Mouse (Mus musculus) limb, embryonic 13.5 days (tissue): ENCODE data around the gene Sp1. TPM values are rescaled to one million over a fixed set of nuclear protein-coding genes. Genes with fewer than 3 reads are reported as not detected.

Source experiments
- ATAC-seq: fragments of 200-750 bp; cut with Nextera tagmentation; 2 replicates; pipeline ENCODE4 v1.8.0; 2017; ENCODE audit warnings: low read depth, moderate number of reproducible peaks, moderate TSS enrichment; ENCODE audit not compliant: low FRiP score
- H3K27ac ChIP-seq: fragments of 300-500 bp; sonication (generic); 2 replicates; pipeline ENCODE4 v1.5.1; 2015; ENCODE audit warnings: inconsistent platforms, mild to moderate bottlenecking, moderate library complexity
- H3K27me3 ChIP-seq: fragments of 300-500 bp; sonication (generic); 2 replicates; pipeline ENCODE4 v1.6.1; 2015; ENCODE audit warnings: mild to moderate bottlenecking, inconsistent platforms
- H3K36me3 ChIP-seq: fragments of 300-500 bp; sonication (generic); 2 replicates; pipeline ENCODE4 v1.6.1; 2015; ENCODE audit warnings: inconsistent platforms, mild to moderate bottlenecking, moderate library complexity
- H3K4me1 ChIP-seq: fragments of 300-500 bp; sonication (generic); 2 replicates; pipeline ENCODE4 v1.6.1; 2015; ENCODE audit warnings: inconsistent platforms
- H3K4me2 ChIP-seq: fragments of 300-500 bp; sonication (generic); replicated peaks from 2 replicates; pipeline ENCODE4 v1.6.1; 2015; ENCODE audit warnings: inconsistent platforms, mild to moderate bottlenecking, moderate library complexity
- H3K4me3 ChIP-seq: fragments of 300-500 bp; sonication (generic); 2 replicates; pipeline ENCODE4 v1.5.1; 2015; ENCODE audit warnings: moderate library complexity, mild to moderate bottlenecking, inconsistent platforms
- H3K9ac ChIP-seq: fragments of 300-500 bp; sonication (generic); 2 replicates; pipeline ENCODE4 v1.6.1; 2015; ENCODE audit warnings: mild to moderate bottlenecking, inconsistent platforms
- H3K9me3 ChIP-seq: fragments of 300-500 bp; sonication (generic); 2 replicates; pipeline ENCODE4 v1.6.1; 2016; ENCODE audit warnings: inconsistent platforms
- WGBS: fragments of 180-500 bp; shearing (Covaris S2); methylation state at CpG from one replicate; pipeline ENCODE4 v1.1.7; 2015; 5-methylcytosine and 5-hydroxymethylcytosine counted together
- polyA plus RNA-seq: library from polyadenylated mRNA; unstranded; fragments of >200 nt; fragmentation: Nextera tagmentation; extraction: Ambion mirVana; gene quantifications from 2 replicates; pipeline ENCODE4 v1.2.1, GENCODE M21; 2015

The Sp1 gene
- polyA plus RNA-seq, 1 experiment from 2014 or later = 12.0 TPM

- H3K9me3 ChIP-seq = no peaks in the 10 kb centered on the region
- no peaks in the 10 kb centered on the region for H3K36me3 ChIP-seq
- H3K9ac ChIP-seq = peak overlapping the region; percentile 84
- peak overlapping the region; percentile 91 for H3K4me2 ChIP-seq
- no peaks in the 10 kb centered on the region for H3K27me3 ChIP-seq
- peak; percentile 82 for ATAC-seq
- peak overlapping the region; percentile 66 for H3K4me3 ChIP-seq
- H3K4me1 ChIP-seq = peaks cover 23% of the 10 kb centered on the region
- 0% methylated on average over 7 of the region's 7 CpGs for WGBS
- peak overlapping the region; percentile 87 for H3K27ac ChIP-seq
These were observed 28.8 kb upstream of the Sp1 start for GRCm38 (mm10) chr15:102377163-102377543.

GRCm38 (mm10) chr15:102377810-102378262 lies 28.1 kb upstream of the Sp1 start:
- H3K27me3 ChIP-seq = no peaks in the 10 kb centered on the region
- peak overlapping the region; percentile 91 for H3K4me2 ChIP-seq
- 2% methylated on average over 10 of the region's 10 CpGs for WGBS
- no peaks in the 10 kb centered on the region for H3K9me3 ChIP-seq
- peak overlapping the region; percentile 66 for H3K4me3 ChIP-seq
- H3K9ac ChIP-seq = peak overlapping the region; percentile 53
- ATAC-seq = peak; percentile 46; the same call in 1 of the 2 replicates
- peak overlapping the region; percentile 87 for H3K27ac ChIP-seq
- peaks cover 23% of the 10 kb centered on the region for H3K4me1 ChIP-seq
- H3K36me3 ChIP-seq = no peaks in the 10 kb centered on the region

DNA sequence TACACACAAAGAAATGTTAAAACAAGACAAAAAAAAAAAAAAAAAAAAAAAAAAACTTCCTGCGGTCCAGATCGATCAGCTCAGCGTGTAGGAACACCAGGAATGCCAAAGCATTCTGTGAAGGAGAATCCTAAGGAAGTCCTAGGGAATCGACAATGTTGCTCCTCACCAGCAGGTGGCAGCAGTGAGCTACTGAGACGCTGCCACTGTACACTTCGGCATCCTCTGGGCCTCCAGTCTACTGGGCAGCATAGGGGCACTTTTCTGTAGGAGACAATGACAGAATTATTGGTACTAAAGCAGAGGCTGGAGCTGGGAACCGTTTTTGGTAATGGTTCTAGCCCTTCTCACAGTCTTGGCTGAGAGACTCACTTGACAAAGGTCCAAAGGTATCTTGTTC lies 24.4 kb upstream of the Sp1 start:
- Histone ChIP-seq H3K4me2 (no peak overlapping the region), H3K27me3 (no peaks in the 10 kb centered on the region), H3K27ac (no peak overlapping the region), H3K9ac (no peak overlapping the region), H3K4me3 (no peak overlapping the region), H3K36me3 (no peaks in the 10 kb centered on the region), H3K4me1 (peaks cover 17% of the 10 kb centered on the region), H3K9me3 (no peaks in the 10 kb centered on the region)
- 2% methylated on average over 7 of the region's 7 CpGs for WGBS
- peak; percentile 62; the same call in 1 of the 2 replicates for ATAC-seq

GRCm38 (mm10) chr15:102383671-102384070 lies 22.3 kb upstream of the Sp1 start:
- Histone ChIP-seq H3K27ac (no peak overlapping the region), H3K4me2 (no peak overlapping the region), H3K9ac (no peak overlapping the region), H3K27me3 (no peaks in the 10 kb centered on the region), H3K36me3 (no peaks in the 10 kb centered on the region), H3K4me1 (no peaks in the 10 kb centered on the region; the same call in 1 of the 2 replicates), H3K9me3 (no peaks in the 10 kb centered on the region), H3K4me3 (no peak overlapping the region)
- ATAC-seq = no peak
- WGBS = 88% methylated on average over 6 of the region's 6 CpGs

DNA sequence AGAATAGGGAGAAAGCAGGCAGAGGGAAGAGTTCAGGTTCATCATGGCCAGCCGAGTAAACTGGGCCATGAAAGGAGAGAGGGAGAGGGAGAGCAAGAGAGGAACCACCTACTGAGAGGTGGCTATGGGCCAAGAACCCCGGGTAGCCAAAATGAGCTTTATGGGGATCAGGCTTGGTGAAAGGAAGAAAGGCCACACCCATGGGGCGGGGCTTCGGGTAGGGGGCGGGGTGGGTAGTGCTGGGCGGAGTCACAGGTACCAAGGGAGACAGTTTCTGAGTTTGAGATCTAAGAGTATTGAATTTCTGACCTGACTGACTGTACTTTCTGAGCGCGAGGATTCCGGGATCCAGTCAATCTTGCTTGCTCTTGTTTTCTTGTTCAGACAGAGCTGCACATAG lies 19.3 kb upstream of the Sp1 start:
- Histone ChIP-seq H3K36me3 (no peaks in the 10 kb centered on the region), H3K27ac (no peak overlapping the region), H3K9me3 (no peaks in the 10 kb centered on the region), H3K4me3 (no peak overlapping the region), H3K4me2 (no peak overlapping the region), H3K9ac (no peak overlapping the region), H3K4me1 (no peaks in the 10 kb centered on the region; the same call in 1 of the 2 replicates), H3K27me3 (no peaks in the 10 kb centered on the region)
- ATAC-seq = no peak
- WGBS = 51% methylated on average over 9 of the region's 9 CpGs

DNA sequence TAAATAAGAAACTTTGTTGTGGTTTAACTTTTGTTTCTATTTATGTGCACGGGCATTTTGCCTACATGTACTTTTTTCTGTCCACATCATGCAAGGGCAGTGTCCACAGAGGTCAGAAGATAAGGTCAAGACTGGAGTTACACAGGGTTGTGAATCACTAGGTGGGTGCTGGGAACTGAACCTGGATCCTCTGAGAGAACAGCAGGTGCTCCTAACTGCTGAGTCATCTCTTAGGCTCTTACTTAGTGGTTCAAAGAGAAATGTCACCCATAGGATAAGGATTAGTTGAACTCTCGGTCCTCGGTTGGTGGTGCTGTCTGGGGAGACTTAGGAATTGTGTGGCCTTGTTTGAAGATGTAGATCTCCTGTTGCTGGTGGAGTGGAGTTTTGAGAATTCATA lies 17.0 kb upstream of the Sp1 start:
- Histone ChIP-seq H3K27me3 (no peaks in the 10 kb centered on the region), H3K4me3 (no peak overlapping the region), H3K4me1 (no peaks in the 10 kb centered on the region), H3K36me3 (no peaks in the 10 kb centered on the region), H3K4me2 (no peak overlapping the region), H3K27ac (no peak overlapping the region), H3K9ac (no peak overlapping the region), H3K9me3 (no peaks in the 10 kb centered on the region)
- no peak for ATAC-seq
- WGBS = 78% methylated on average over 3 of the region's 3 CpGs

DNA sequence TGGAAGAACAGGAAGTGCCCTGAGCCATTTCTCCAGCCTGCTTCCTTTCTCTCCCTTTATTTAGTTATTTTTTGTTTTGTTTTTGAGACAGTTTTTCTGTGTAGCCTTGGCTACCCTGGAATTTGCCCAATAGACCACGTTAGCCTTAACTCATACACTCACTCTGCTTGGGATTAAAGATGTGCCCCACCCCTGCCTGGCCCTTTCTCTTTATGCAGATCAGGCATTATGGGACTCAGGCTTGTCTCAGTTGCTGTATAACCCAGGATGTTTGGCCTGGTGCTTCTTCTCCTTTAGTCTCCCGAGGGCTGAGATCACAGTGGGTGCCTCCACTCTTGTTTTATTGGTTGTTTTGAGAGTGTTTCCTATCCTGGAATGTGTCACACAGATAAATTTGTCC lies 13.4 kb upstream of the Sp1 start:
- 60% methylated on average over 2 of the region's 2 CpGs for WGBS
- no peaks in the 10 kb centered on the region for H3K27me3 ChIP-seq
- H3K4me1 ChIP-seq = peaks cover 9% of the 10 kb centered on the region
- no peak overlapping the region for H3K9ac ChIP-seq
- no peak for ATAC-seq
- no peak overlapping the region for H3K27ac ChIP-seq
- no peak overlapping the region for H3K4me2 ChIP-seq
- no peaks in the 10 kb centered on the region for H3K36me3 ChIP-seq
- H3K9me3 ChIP-seq = no peaks in the 10 kb centered on the region
- H3K4me3 ChIP-seq = no peak overlapping the region

DNA sequence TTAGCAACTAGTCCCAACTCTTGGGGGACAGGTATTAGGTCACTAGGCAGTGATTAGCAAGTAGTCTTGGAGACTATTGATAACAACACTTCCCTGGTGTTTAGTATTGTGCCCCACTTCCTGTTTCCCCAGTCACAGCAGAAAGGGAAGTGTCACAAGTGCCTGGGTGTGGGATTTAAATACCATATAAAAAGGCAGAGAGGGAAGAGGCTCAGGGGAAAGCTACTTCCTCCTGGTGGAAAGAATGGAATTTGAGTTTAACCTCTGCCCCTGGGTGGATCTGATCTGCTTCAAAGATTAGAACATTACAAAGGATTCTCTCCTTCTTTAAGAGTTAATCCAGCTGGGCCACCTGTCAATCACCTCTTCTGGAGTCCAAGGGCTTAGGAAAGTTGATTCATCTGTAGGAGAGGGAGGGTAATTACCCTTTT lies 12.3 kb upstream of the Sp1 start:
- H3K9ac ChIP-seq = no peak overlapping the region
- no peak overlapping the region for H3K27ac ChIP-seq
- no peaks in the 10 kb centered on the region for H3K36me3 ChIP-seq
- ATAC-seq = no peak
- no peak overlapping the region for H3K4me3 ChIP-seq
- H3K4me2 ChIP-seq = no peak overlapping the region
- H3K4me1 ChIP-seq = peaks cover 12% of the 10 kb centered on the region
- no peaks in the 10 kb centered on the region for H3K9me3 ChIP-seq
- H3K27me3 ChIP-seq = no peaks in the 10 kb centered on the region

DNA sequence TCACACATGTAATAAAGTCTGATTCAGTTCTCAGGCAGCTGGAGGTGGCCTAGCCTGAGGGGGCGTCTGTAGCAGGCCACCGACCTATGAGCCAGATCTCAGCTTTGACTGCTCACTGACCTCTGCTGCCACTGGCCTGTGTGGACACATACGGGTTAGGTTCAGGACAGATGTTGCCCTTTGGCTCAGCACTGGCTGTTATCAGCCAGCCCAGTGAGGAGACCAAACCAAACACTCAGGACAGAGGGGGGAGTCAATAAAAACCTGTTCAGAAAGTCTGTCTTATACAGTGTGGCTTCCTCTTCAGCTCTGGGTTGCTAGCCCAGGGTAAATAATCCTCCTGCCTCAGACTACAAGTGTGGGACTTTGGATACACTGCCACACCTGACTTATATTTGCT lies 10.9 kb upstream of the Sp1 start:
- H3K36me3 ChIP-seq = no peaks in the 10 kb centered on the region
- ATAC-seq = no peak
- H3K4me3 ChIP-seq = no peak overlapping the region
- H3K27me3 ChIP-seq = no peaks in the 10 kb centered on the region
- 0 out of 2 replicates have a peak overlapping the region, but pooled peaks have one; percentile 25 for H3K9ac ChIP-seq
- 5% methylated on average over 3 of the region's 3 CpGs for WGBS
- H3K4me1 ChIP-seq = peaks cover 19% of the 10 kb centered on the region
- peak overlapping the region; percentile 16; the same call in 1 of the 2 replicates for H3K27ac ChIP-seq
- no peak overlapping the region for H3K4me2 ChIP-seq
- H3K9me3 ChIP-seq = no peaks in the 10 kb centered on the region

DNA sequence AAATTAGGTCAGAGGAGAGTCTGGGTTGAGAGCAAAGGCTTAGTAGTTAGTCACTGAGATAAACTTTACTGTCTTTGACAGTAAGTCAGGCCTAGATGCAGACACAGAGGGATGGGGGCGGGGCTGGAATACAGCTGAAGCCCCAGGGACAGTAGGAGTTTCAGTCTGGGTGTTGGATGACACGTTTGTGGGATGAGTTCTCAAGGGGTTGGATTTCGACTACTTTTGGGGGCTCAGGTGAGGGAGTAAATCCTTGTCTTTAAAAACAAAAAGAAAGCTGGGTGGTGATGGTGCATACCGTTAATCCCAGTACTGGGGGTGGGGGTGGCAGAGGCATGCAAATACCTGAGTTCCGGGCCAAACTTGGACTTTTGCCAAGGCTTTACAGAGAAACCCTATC lies 7.3 kb upstream of the Sp1 start:
- H3K4me3 ChIP-seq = peak overlapping the region; percentile 52; the same call in 1 of the 2 replicates
- H3K36me3 ChIP-seq = no peaks in the 10 kb centered on the region
- H3K27me3 ChIP-seq = no peaks in the 10 kb centered on the region
- peaks cover 19% of the 10 kb centered on the region for H3K4me1 ChIP-seq
- H3K4me2 ChIP-seq = peak overlapping the region; percentile 68
- peak overlapping the region; percentile 55; the same call in 1 of the 2 replicates for H3K27ac ChIP-seq
- no peak for ATAC-seq
- no peaks in the 10 kb centered on the region for H3K9me3 ChIP-seq
- no peak overlapping the region for H3K9ac ChIP-seq
- WGBS = 17% methylated on average over 5 of the region's 5 CpGs

GRCm38 (mm10) chr15:102399229-102400221 lies 6.4 kb upstream of the Sp1 start:
- Histone ChIP-seq H3K4me2 (peak overlapping the region; percentile 68), H3K36me3 (no peaks in the 10 kb centered on the region), H3K4me1 (peaks cover 19% of the 10 kb centered on the region), H3K27ac (peak overlapping the region; percentile 87), H3K27me3 (no peaks in the 10 kb centered on the region), H3K4me3 (peak overlapping the region; percentile 52), H3K9ac (peak overlapping the region; percentile 73), H3K9me3 (no peaks in the 10 kb centered on the region)
- WGBS = 2% methylated on average over 34 of the region's 34 CpGs
- ATAC-seq = peak; percentile 81; the same call in 1 of the 2 replicates

DNA sequence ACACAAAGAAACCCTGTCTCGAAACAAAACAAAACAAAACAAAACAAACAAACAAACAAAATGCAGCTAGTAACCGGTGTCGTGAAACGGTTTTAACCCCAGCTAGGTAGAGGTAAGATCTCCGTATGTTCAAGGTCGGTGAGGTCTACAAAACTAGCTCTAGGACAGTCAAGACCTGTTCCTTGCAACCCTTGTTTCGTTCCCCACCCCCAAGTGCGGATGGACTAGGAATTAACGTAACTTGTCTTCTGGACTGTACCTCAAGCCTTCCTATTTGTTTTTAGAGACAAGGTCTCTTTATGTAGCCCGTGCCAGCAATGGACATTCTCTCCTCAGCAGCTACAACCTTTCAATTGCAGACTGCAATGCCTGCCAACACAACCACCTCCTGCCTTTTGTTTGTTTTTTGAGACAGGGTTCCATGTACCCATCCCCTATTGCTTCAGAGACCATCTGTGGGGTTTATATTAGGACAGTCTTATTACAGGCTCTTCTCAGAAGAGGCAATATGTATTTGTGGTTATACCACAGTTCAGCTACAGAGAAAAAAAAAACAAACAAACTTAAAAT lies 5.4 kb upstream of the Sp1 start:
- H3K4me3 ChIP-seq = no peak overlapping the region
- H3K4me1 ChIP-seq = peaks cover 13% of the 10 kb centered on the region
- H3K27ac ChIP-seq = peak overlapping the region; percentile 87
- no peaks in the 10 kb centered on the region for H3K36me3 ChIP-seq
- H3K9ac ChIP-seq = no peak overlapping the region
- WGBS = 84% methylated on average over 10 of the region's 10 CpGs
- H3K9me3 ChIP-seq = no peaks in the 10 kb centered on the region
- ATAC-seq = no peak
- H3K27me3 ChIP-seq = no peaks in the 10 kb centered on the region
- H3K4me2 ChIP-seq = peak overlapping the region; percentile 68
